Mouse (Mus musculus): Measurements from ENCODE around the gene Btbd11. TPM values are rescaled to one million over a fixed set of nuclear protein-coding genes. Genes with fewer than 3 reads are reported as not detected.

Btbd11 gene
- polyA plus RNA-seq, 1 experiment, result 3.6 TPM

- Histone ChIP-seq H3K4me1 (ENCODE audit: control insufficient read depth, insufficient read depth, low read length) (peaks cover 2% of the 10 kb centered on the region; the same call in 1 of the 2 replicates), H3K27ac (ENCODE audit: insufficient read depth, low read depth, low read length) (no peak overlapping the region), H3K4me3 (ENCODE audit: insufficient read depth, low read length) (no peak overlapping the region)
- no peak for TF ChIP-seq CTCF (IDR thresholded peaks at IDR 0.05; ENCODE audit: low read depth, low read length)
- TF ChIP-seq POLR2A (IDR thresholded peaks at IDR 0.05; ENCODE audit: borderline replicate concordance, low read depth, low read length), result no peak
Observed at GRCm38 (mm10) chr10:85473265-85473664, 86.7 kb downstream of the Btbd11 start.

GRCm38 (mm10) chr10:85473871-85474270, 87.3 kb downstream of the Btbd11 start:
- H3K4me3 ChIP-seq (ENCODE audit: insufficient read depth, low read length), result no peak overlapping the region
- H3K27ac ChIP-seq (ENCODE audit: insufficient read depth, low read depth, low read length), result no peak overlapping the region
- H3K4me1 ChIP-seq (ENCODE audit: control insufficient read depth, insufficient read depth, low read length), result peaks cover 2% of the 10 kb centered on the region; the same call in 1 of the 2 replicates
- no peak for TF ChIP-seq POLR2A (IDR thresholded peaks at IDR 0.05; ENCODE audit: borderline replicate concordance, low read depth, low read length)
- no peak for TF ChIP-seq CTCF (IDR thresholded peaks at IDR 0.05; ENCODE audit: low read depth, low read length)

GRCm38 (mm10) chr10:85475642-85476345, 89.2 kb downstream of the Btbd11 start:
- Histone ChIP-seq H3K27ac (ENCODE audit: insufficient read depth, low read depth, low read length) (no peak overlapping the region), H3K4me1 (ENCODE audit: control insufficient read depth, insufficient read depth, low read length) (peaks cover 2% of the 10 kb centered on the region; the same call in 1 of the 2 replicates), H3K4me3 (ENCODE audit: insufficient read depth, low read length) (no peak overlapping the region)
- TF ChIP-seq POLR2A (IDR thresholded peaks at IDR 0.05; ENCODE audit: borderline replicate concordance, low read depth, low read length) (no peak), CTCF (IDR thresholded peaks at IDR 0.05; ENCODE audit: low read depth, low read length) (no peak)

- no peak overlapping the region for H3K4me3 ChIP-seq (ENCODE audit: insufficient read depth, low read length)
- TF ChIP-seq POLR2A (IDR thresholded peaks at IDR 0.05; ENCODE audit: borderline replicate concordance, low read depth, low read length) (no peak), CTCF (IDR thresholded peaks at IDR 0.05; ENCODE audit: low read depth, low read length) (no peak)
- no peak overlapping the region for H3K27ac ChIP-seq (ENCODE audit: insufficient read depth, low read depth, low read length)
- H3K4me1 ChIP-seq (ENCODE audit: control insufficient read depth, insufficient read depth, low read length), result no peaks in the 10 kb centered on the region
Observed at GRCm38 (mm10) chr10:85479959-85480625, 93.5 kb downstream of the Btbd11 start.

- Histone ChIP-seq H3K4me3 (ENCODE audit: insufficient read depth, low read length) (no peak overlapping the region), H3K4me1 (ENCODE audit: control insufficient read depth, insufficient read depth, low read length) (no peaks in the 10 kb centered on the region), H3K27ac (ENCODE audit: insufficient read depth, low read depth, low read length) (no peak overlapping the region)
- TF ChIP-seq POLR2A (IDR thresholded peaks at IDR 0.05; ENCODE audit: borderline replicate concordance, low read depth, low read length) (no peak), CTCF (IDR thresholded peaks at IDR 0.05; ENCODE audit: low read depth, low read length) (no peak)
Observed at GRCm38 (mm10) chr10:85481106-85481505, 94.5 kb downstream of the Btbd11 start.

- TF ChIP-seq POLR2A (IDR thresholded peaks at IDR 0.05; ENCODE audit: borderline replicate concordance, low read depth, low read length) (no peak), CTCF (IDR thresholded peaks at IDR 0.05; ENCODE audit: low read depth, low read length) (no peak)
- no peaks in the 10 kb centered on the region for H3K4me1 ChIP-seq (ENCODE audit: control insufficient read depth, insufficient read depth, low read length)
- no peak overlapping the region for H3K4me3 ChIP-seq (ENCODE audit: insufficient read depth, low read length)
- no peak overlapping the region for H3K27ac ChIP-seq (ENCODE audit: insufficient read depth, low read depth, low read length)
Observed at GRCm38 (mm10) chr10:85482064-85482473, 95.5 kb downstream of the Btbd11 start.

- no peaks in the 10 kb centered on the region for H3K4me1 ChIP-seq (ENCODE audit: control insufficient read depth, insufficient read depth, low read length)
- H3K27ac ChIP-seq (ENCODE audit: insufficient read depth, low read depth, low read length), result no peak overlapping the region
- TF ChIP-seq CTCF (IDR thresholded peaks at IDR 0.05; ENCODE audit: low read depth, low read length), result no peak
- no peak for TF ChIP-seq POLR2A (IDR thresholded peaks at IDR 0.05; ENCODE audit: borderline replicate concordance, low read depth, low read length)
- no peak overlapping the region for H3K4me3 ChIP-seq (ENCODE audit: insufficient read depth, low read length)
Observed at GRCm38 (mm10) chr10:85482480-85482879, 95.9 kb downstream of the Btbd11 start.

GRCm38 (mm10) chr10:85486456-85486855, 99.8 kb downstream of the Btbd11 start:
- Histone ChIP-seq H3K27ac (ENCODE audit: insufficient read depth, low read depth, low read length) (no peak overlapping the region), H3K4me3 (ENCODE audit: insufficient read depth, low read length) (no peak overlapping the region), H3K4me1 (ENCODE audit: control insufficient read depth, insufficient read depth, low read length) (no peaks in the 10 kb centered on the region)
- no peak for TF ChIP-seq CTCF (IDR thresholded peaks at IDR 0.05; ENCODE audit: low read depth, low read length)
- no peak for TF ChIP-seq POLR2A (IDR thresholded peaks at IDR 0.05; ENCODE audit: borderline replicate concordance, low read depth, low read length)

GRCm38 (mm10) chr10:85492583-85492982, 106.0 kb downstream of the Btbd11 start:
- no peaks in the 10 kb centered on the region for H3K4me1 ChIP-seq (ENCODE audit: control insufficient read depth, insufficient read depth, low read length)
- TF ChIP-seq CTCF (IDR thresholded peaks at IDR 0.05; ENCODE audit: low read depth, low read length) (no peak), POLR2A (IDR thresholded peaks at IDR 0.05; ENCODE audit: borderline replicate concordance, low read depth, low read length) (no peak)
- no peak overlapping the region for H3K4me3 ChIP-seq (ENCODE audit: insufficient read depth, low read length)
- H3K27ac ChIP-seq (ENCODE audit: insufficient read depth, low read depth, low read length), result no peak overlapping the region

- Histone ChIP-seq H3K27ac (ENCODE audit: insufficient read depth, low read depth, low read length) (no peak overlapping the region), H3K4me1 (ENCODE audit: control insufficient read depth, insufficient read depth, low read length) (no peaks in the 10 kb centered on the region), H3K4me3 (ENCODE audit: insufficient read depth, low read length) (no peak overlapping the region)
- TF ChIP-seq CTCF (IDR thresholded peaks at IDR 0.05; ENCODE audit: low read depth, low read length), result no peak
- TF ChIP-seq POLR2A (IDR thresholded peaks at IDR 0.05; ENCODE audit: borderline replicate concordance, low read depth, low read length), result no peak
Observed at GRCm38 (mm10) chr10:85496358-85496757, 109.7 kb downstream of the Btbd11 start.
